Mouse (Mus musculus): ENCODE results near the gene Tspan18. TPM values are rescaled to one million over a fixed set of nuclear protein-coding genes. Genes with fewer than 3 reads are reported as not detected.
A peak's percentile ranks its signal among the peaks of the same experiment; 100 is the strongest.

The Tspan18 gene
- total RNA-seq, 2 experiments from 2014 or later = 39.1 to 40.2 TPM

- no peak for TF ChIP-seq CTCF (conservative IDR thresholded peaks at IDR 0.05)
- Histone ChIP-seq H3K4me3 (no peak overlapping the region), H3K27ac (no peak overlapping the region)
- no peak for DNase-seq (ENCODE audit: low spot score in 2 of 2)
These were observed 160.1 kb downstream of the Tspan18 start for GRCm38 (mm10) chr2:93174159-93174558.

DNA sequence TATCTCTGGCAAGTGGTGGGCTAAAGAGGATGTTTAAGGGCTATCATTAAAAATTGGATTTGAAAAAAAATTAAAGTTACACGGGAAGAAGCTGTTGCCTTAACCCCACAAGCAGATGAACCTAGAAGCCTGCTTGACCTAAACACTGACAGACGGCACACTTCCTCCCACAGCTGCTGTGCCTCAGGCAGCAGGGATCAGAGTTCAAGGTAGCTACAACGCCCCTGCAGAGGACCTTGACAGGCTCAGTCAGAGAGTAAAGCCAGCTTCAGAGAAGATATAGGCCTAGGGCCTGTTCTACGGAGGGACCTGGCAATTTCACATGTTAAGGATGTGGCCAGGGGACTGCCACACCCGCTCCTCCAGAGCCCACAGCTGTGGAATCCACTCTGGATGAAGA, 161.8 kb downstream of the Tspan18 start:
- H3K27ac ChIP-seq = peak overlapping the region; percentile 81
- H3K4me3 ChIP-seq = no peak overlapping the region
- TF ChIP-seq CTCF (conservative IDR thresholded peaks at IDR 0.05) = no peak
- no peak for DNase-seq (ENCODE audit: low spot score in 2 of 2)

- Histone ChIP-seq H3K4me3 (no peak overlapping the region), H3K27ac (peak overlapping the region; percentile 81; the same call in 1 of the 2 replicates)
- no peak for TF ChIP-seq CTCF (conservative IDR thresholded peaks at IDR 0.05)
- DNase-seq (ENCODE audit: low spot score in 2 of 2) = no peak
These were observed 162.4 kb downstream of the Tspan18 start for GRCm38 (mm10) chr2:93171929-93172328.

GRCm38 (mm10) chr2:93170845-93171200, 163.5 kb downstream of the Tspan18 start:
- no peak for TF ChIP-seq CTCF (conservative IDR thresholded peaks at IDR 0.05)
- no peak for DNase-seq (ENCODE audit: low spot score in 2 of 2)
- H3K27ac ChIP-seq = 0 out of 2 replicates have a peak overlapping the region, but pooled peaks have one; percentile 7

GRCm38 (mm10) chr2:93170156-93170844, 164.0 kb downstream of the Tspan18 start:
- Histone ChIP-seq H3K4me3 (no peak overlapping the region), H3K27ac (0 out of 2 replicates have a peak overlapping the region, but pooled peaks have one; percentile 7)
- no peak for DNase-seq (ENCODE audit: low spot score in 2 of 2)
- TF ChIP-seq CTCF (conservative IDR thresholded peaks at IDR 0.05) = no peak

More at GRCm38 (mm10) chr2:93170845-93171200, 163.5 kb downstream of the Tspan18 start:
- H3K4me3 ChIP-seq = no peak overlapping the region

DNA sequence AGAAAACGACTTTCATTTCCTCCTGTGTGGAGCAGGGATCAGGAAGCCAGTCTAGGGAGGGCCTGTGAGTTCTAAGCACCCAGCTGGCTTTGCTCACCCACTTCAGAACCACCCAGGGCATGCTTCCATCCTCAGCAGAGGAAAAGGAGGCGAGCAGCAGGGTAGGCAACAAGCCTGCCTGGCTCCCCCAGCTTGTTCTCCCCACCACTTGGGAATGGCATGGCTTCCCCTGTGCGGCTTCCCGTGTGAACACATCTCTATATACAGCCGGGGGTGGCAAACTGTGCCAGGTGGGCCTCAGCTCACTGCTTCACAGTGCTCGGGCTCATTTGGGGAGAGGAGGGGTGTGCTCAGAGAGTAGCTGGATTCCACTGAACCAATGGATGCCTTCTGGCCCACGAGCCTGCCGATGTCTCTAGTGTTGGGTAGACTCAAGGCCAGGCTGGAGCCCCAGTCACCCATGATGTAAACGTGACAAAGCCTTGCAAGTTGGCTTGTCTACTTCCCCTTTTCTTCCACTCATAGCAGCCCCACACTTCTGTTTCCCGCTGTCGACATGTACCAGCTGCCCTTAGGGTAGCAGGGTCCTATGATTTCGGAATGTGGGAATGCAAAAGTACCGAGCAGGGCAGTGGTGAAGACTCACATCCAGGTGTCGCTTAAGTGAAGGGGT, 167.4 kb downstream of the Tspan18 start:
- DNase-seq (ENCODE audit: low spot score in 2 of 2) = no peak
- H3K4me3 ChIP-seq = no peak overlapping the region
- peak overlapping the region; percentile 69 for H3K27ac ChIP-seq
- no peak for TF ChIP-seq CTCF (conservative IDR thresholded peaks at IDR 0.05)

DNA sequence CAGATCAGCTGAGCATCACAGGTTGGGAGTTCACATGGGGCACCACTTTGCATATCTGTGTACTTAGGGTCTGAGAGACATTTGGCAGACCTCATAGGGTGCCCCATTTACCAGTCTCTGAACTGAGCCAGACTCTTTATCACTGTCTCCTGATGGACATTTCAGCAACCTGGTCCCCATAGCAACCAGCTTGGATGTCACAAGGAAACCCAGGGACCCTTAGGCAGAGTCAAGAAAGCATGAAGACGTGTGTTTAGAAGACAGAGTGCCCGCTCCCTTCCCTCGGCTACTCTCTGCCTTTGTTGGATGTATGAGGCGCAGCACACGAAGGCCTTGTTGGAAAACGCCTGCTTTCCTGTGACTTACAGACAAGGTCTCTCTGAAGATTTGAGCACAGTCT, 168.0 kb downstream of the Tspan18 start:
- no peak for TF ChIP-seq CTCF (conservative IDR thresholded peaks at IDR 0.05)
- Histone ChIP-seq H3K4me3 (no peak overlapping the region), H3K27ac (peak overlapping the region; percentile 69; the same call in 1 of the 2 replicates)
- no peak for DNase-seq (ENCODE audit: low spot score in 2 of 2)

GRCm38 (mm10) chr2:93163750-93164335, 170.5 kb downstream of the Tspan18 start:
- no peak for DNase-seq (ENCODE audit: low spot score in 2 of 2)
- Histone ChIP-seq H3K27ac (no peak overlapping the region), H3K4me3 (no peak overlapping the region)
- TF ChIP-seq CTCF (conservative IDR thresholded peaks at IDR 0.05) = no peak

DNA sequence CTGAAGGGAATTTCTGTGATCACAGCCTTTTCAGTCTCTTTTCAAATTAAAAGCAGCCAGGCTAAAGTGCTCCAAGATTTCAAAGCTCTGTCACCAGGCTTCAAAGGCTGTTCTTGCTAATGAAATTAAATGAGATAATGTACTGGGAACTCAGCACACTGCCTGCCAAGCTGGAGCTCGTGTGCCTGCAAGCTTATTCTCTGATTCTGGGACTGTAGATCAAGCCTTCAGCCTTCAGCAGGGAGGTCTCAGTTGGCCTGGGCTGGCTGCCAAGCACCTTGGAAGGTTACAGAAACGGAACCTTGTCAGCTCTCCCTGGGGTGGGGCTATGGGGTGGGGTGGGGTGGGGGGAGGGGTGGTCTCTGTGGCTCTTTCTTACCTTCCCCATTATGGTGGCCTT, 171.0 kb downstream of the Tspan18 start:
- DNase-seq (ENCODE audit: low spot score in 2 of 2) = no peak
- Histone ChIP-seq H3K27ac (no peak overlapping the region), H3K4me3 (no peak overlapping the region)
- TF ChIP-seq CTCF (conservative IDR thresholded peaks at IDR 0.05) = no peak

DNA sequence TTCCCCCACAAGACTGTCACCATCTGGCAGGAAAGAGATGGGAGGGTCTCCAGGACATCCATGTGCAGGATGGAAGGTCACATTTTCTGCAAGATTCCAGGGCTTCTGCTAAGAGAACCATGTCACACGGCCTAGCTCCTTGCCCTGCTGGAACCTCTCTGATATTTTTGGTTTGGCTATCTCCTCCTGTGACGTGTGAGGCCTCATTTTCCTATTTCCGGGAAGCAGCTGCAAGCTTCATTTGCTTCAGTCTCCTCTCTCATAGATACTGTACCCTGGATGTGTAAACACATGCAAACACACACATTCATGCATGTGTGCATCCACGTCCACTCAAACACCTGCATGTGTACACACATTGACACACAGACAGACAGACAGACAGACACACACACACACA, 171.5 kb downstream of the Tspan18 start:
- Histone ChIP-seq H3K4me3 (no peak overlapping the region), H3K27ac (no peak overlapping the region)
- TF ChIP-seq CTCF (conservative IDR thresholded peaks at IDR 0.05) = no peak
- DNase-seq (ENCODE audit: low spot score in 2 of 2) = no peak

DNA sequence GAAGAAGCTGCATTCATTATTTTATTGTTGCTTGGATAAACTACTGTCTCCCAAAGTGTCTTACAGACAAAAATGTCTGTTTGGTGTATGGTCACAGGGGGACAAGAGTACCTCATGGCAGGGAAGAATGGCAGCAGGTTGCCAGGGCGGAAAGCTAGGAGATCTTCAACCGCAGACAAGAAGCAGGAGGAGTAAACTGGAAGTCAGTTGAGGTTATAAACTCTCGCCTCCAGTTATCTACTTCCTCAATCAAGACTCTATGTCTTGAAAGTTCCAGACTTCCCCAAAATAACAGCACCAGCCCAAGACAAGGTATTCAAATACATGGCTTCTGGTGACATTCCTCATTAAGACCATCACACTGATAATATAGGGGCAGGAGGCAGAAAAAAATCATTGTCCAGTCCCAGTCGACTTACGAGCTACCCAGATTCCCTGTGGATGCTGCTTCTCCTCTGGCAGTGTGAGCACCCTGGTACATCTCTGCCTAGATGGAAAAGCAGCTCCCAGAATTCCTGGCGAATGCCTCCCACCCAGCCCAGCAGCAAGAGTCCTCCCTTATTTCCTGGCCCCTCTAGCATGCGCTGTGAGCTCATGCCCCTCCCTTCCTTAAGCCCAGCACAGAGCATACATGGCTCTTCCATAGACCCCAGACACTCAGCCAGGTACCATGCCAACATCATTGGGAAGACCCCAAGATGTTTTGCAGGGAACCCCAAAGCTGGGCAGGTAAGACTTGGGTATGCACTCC, 172.2 kb downstream of the Tspan18 start:
- no peak overlapping the region for H3K27ac ChIP-seq
- DNase-seq (ENCODE audit: low spot score in 2 of 2) = no peak
- H3K4me3 ChIP-seq = no peak overlapping the region
- no peak for TF ChIP-seq CTCF (conservative IDR thresholded peaks at IDR 0.05)

DNA sequence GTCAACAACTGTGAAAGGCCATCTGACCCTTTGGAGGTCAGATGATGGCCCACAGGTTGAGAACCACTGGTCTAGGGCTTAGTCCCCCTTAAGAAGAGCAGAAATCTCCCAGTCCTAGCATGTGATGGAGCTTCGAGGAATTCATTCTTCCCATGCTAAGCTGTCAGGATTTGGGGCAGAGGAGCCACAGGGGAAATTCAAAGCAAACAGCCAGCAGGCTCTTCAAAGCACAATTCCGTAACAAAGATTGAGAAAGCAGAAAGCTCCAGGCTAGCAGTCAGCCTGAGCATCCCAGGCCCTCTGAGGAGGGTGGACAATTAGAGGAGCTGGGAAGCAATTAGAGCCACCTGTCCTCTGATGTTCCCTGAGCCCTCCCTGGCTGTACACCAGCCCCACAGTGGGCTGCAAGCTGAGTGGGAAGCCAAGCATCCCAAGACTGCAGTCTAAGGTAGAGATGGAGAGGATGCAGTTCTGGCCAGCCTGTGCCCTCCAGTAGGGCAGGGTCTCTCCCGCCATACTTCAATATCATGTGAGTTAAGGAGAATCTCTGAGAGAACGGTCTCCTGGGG, 173.8 kb downstream of the Tspan18 start:
- no peak for TF ChIP-seq CTCF (conservative IDR thresholded peaks at IDR 0.05)
- Histone ChIP-seq H3K27ac (no peak overlapping the region), H3K4me3 (no peak overlapping the region)
- DNase-seq (ENCODE audit: low spot score in 2 of 2) = no peak

All from layer of hippocampus, adult 2 months (tissue).